Comparison of ENCODE assay signal across 17 mouse cellular contexts in genomic region chr2:144541246-144541645, GRCm38 (mm10). TPM values are rescaled to one million over a fixed set of nuclear protein-coding genes. Genes with fewer than 3 reads are reported as not detected.
DNase-seq lines count a peak whose midpoint lies in the region; ATAC-seq and TF ChIP-seq lines count a peak whose summit lies in the region.
"Had no signal": no experiment of that assay in that cellular context is flagged by ENCODE, and none has a peak within 500 bp of the region (broad histone marks: within the 10 kb centered on the region; RNA-seq: fewer than 3 reads in every experiment).

No protein-coding gene starts in this region.

- TF ChIP-seq EP300 in heart, adult 2 months (IDR thresholded peaks at IDR 0.05; ENCODE audit: insufficient read depth, low read depth, low read length), result no peak

- H3K4me2 ChIP-seq in midbrain, embryonic 14.5 days (ENCODE audit: low read length), result no peak overlapping the region
- H3K4me2 ChIP-seq in midbrain, embryonic 15.5 days, result no peak overlapping the region
- H3K4me2 ChIP-seq: embryonic facial prominence, embryonic 12.5 days; hindbrain, embryonic 13.5 days; limb, embryonic 12.5 days; lung, embryonic 15.5 days had no signal

- peak; percentile 26 for TF ChIP-seq CTCF in heart, adult 2 months (IDR thresholded peaks at IDR 0.05)

- no peak overlapping the region for H3K9ac ChIP-seq in heart, adult 2 months (ENCODE audit: low read depth, low read length)
- no peak overlapping the region for H3K9ac ChIP-seq in midbrain, embryonic 14.5 days (replicated peaks; ENCODE audit: low read length)
- H3K9ac ChIP-seq in midbrain, embryonic 15.5 days, result no peak overlapping the region
- H3K9ac ChIP-seq: embryonic facial prominence, embryonic 12.5 days; hindbrain, embryonic 13.5 days; limb, embryonic 12.5 days; lung, embryonic 15.5 days had no signal

- no peaks in the 10 kb centered on the region for H3K9me3 ChIP-seq in heart, embryonic 10.5 days
- H3K9me3 ChIP-seq in midbrain, embryonic 14.5 days (ENCODE audit: control insufficient read depth, low read length), result no peaks in the 10 kb centered on the region
- H3K9me3 ChIP-seq in midbrain, embryonic 10.5 days (replicated peaks), result no peaks in the 10 kb centered on the region
- no peaks in the 10 kb centered on the region for H3K9me3 ChIP-seq in midbrain, embryonic 15.5 days
- H3K9me3 ChIP-seq: embryonic facial prominence, embryonic 12.5 days; hindbrain, embryonic 13.5 days; limb, embryonic 12.5 days; lung, embryonic 15.5 days had no signal

- ATAC-seq in midbrain, embryonic 14.5 days (ENCODE audit: low FRiP score, low TSS enrichment), result no peak
- peak; percentile 61 for ATAC-seq in activated CD4-positive, CD25-positive, alpha-beta regulatory T cell, adult 4 months
- ATAC-seq in erythroid progenitor cell, adult 5-6 weeks (replicated peaks; ENCODE audit: low FRiP score, poor library complexity, severe bottlenecking), result no peak
- no peak for ATAC-seq in midbrain, embryonic 15.5 days (replicated peaks)
- ATAC-seq: midbrain, embryonic 16.5 days had no signal

- H3K79me2 ChIP-seq in heart, adult 2 months (replicated peaks; ENCODE audit: control insufficient read depth, insufficient read depth, low read length), result no peaks in the 10 kb centered on the region

- TF ChIP-seq POLR2A in heart, adult 2 months (IDR thresholded peaks at IDR 0.05; ENCODE audit: insufficient read depth, low read depth, low read length), result no peak

- WGBS in heart, adult 2 months, result 88% methylated on average over 4 of the region's 4 CpGs
- 90% methylated on average over 4 of the region's 4 CpGs for WGBS in heart, embryonic 10.5 days
- WGBS in midbrain, embryonic 14.5 days, result 90% methylated on average over 4 of the region's 4 CpGs
- WGBS in midbrain, embryonic 10.5 days, result 94% methylated on average over 4 of the region's 4 CpGs
- WGBS in midbrain, embryonic 15.5 days, result 85% methylated on average over 4 of the region's 4 CpGs

- intact Hi-C loops in heart, adult 2 months (cut with DNase I), result loop anchor here (10.0 kb wide), 1 partner anchor 1974 kb away; the partner anchor contains the start of gene Ralgapa2

- H3K36me3 ChIP-seq in heart, adult 2 months (ENCODE audit: control insufficient read depth, insufficient read depth, low read length), result peaks cover 10% of the 10 kb centered on the region
- H3K36me3 ChIP-seq in heart, embryonic 10.5 days, result peaks cover 85% of the 10 kb centered on the region
- peaks cover 83% of the 10 kb centered on the region for H3K36me3 ChIP-seq in midbrain, embryonic 14.5 days (ENCODE audit: control insufficient read depth, insufficient read depth, low read length)
- peaks cover 98% of the 10 kb centered on the region for H3K36me3 ChIP-seq in midbrain, embryonic 10.5 days
- H3K36me3 ChIP-seq in midbrain, embryonic 15.5 days (replicated peaks), result peaks cover 56% of the 10 kb centered on the region

- H3K4me1 ChIP-seq in heart, adult 2 months (ENCODE audit: control insufficient read depth, insufficient read depth, low read length), result no peaks in the 10 kb centered on the region
- no peaks in the 10 kb centered on the region for H3K4me1 ChIP-seq in heart, embryonic 10.5 days
- H3K4me1 ChIP-seq in midbrain, embryonic 14.5 days (ENCODE audit: control insufficient read depth, insufficient read depth, low read length), result no peaks in the 10 kb centered on the region
- H3K4me1 ChIP-seq in midbrain, embryonic 10.5 days, result no peaks in the 10 kb centered on the region
- no peaks in the 10 kb centered on the region for H3K4me1 ChIP-seq in midbrain, embryonic 15.5 days
- H3K4me1 ChIP-seq: embryonic facial prominence, embryonic 12.5 days; hindbrain, embryonic 13.5 days; limb, embryonic 12.5 days; lung, embryonic 15.5 days had no signal

- H3K27ac ChIP-seq in heart, adult 2 months, result no peak overlapping the region
- H3K27ac ChIP-seq in heart, embryonic 10.5 days, result no peak overlapping the region
- no peak overlapping the region for H3K27ac ChIP-seq in midbrain, embryonic 14.5 days (replicated peaks; ENCODE audit: low read depth, low read length)
- H3K27ac ChIP-seq in midbrain, embryonic 10.5 days (replicated peaks), result no peak overlapping the region
- H3K27ac ChIP-seq in midbrain, embryonic 15.5 days, result no peak overlapping the region
- H3K27ac ChIP-seq: embryonic facial prominence, embryonic 12.5 days; hindbrain, embryonic 13.5 days; limb, embryonic 12.5 days; lung, embryonic 15.5 days had no signal

- H3K27me3 ChIP-seq in heart, adult 2 months (ENCODE audit: control insufficient read depth, insufficient read depth, low read length), result no peaks in the 10 kb centered on the region
- H3K27me3 ChIP-seq in heart, embryonic 10.5 days (ENCODE audit: insufficient read depth, poor library complexity, severe bottlenecking), result no peaks in the 10 kb centered on the region
- H3K27me3 ChIP-seq in midbrain, embryonic 14.5 days (ENCODE audit: control insufficient read depth, insufficient read depth, low read length), result no peaks in the 10 kb centered on the region
- no peaks in the 10 kb centered on the region for H3K27me3 ChIP-seq in midbrain, embryonic 10.5 days (ENCODE audit: low read depth, poor library complexity, severe bottlenecking)
- H3K27me3 ChIP-seq in midbrain, embryonic 15.5 days (replicated peaks), result no peaks in the 10 kb centered on the region
- H3K27me3 ChIP-seq: embryonic facial prominence, embryonic 12.5 days; hindbrain, embryonic 13.5 days; limb, embryonic 12.5 days; lung, embryonic 15.5 days had no signal

- DNase-seq in heart, adult 2 months, result no peak
- no peak for DNase-seq in heart, embryonic 10.5 days (ENCODE audit: low spot score)
- DNase-seq in midbrain, embryonic 14.5 days, result peak; percentile 12
- no peak for DNase-seq in midbrain, embryonic 10.5 days (ENCODE audit: low spot score)
- DNase-seq in naive thymus-derived CD4-positive, alpha-beta T cell, adult 2 months (ENCODE audit: low read depth), result peak; percentile 28
- DNase-seq: adrenal gland, postnatal 14 days; cerebellum, adult 11-12 months; gastrocnemius, postnatal 14 days; layer of hippocampus, postnatal 36 days had no signal

- no peak overlapping the region for H3K4me3 ChIP-seq in heart, adult 2 months
- no peak overlapping the region for H3K4me3 ChIP-seq in heart, embryonic 10.5 days
- H3K4me3 ChIP-seq in midbrain, embryonic 14.5 days (replicated peaks; ENCODE audit: low read depth, low read length), result no peak overlapping the region
- H3K4me3 ChIP-seq in midbrain, embryonic 10.5 days, result no peak overlapping the region
- H3K4me3 ChIP-seq in midbrain, embryonic 15.5 days, result no peak overlapping the region
- H3K4me3 ChIP-seq: embryonic facial prominence, embryonic 12.5 days; hindbrain, embryonic 13.5 days; limb, embryonic 12.5 days; lung, embryonic 15.5 days had no signal

RNA-seq across cellular contexts. Expression of gene Rbbp9, which starts 9.4 kb away (rescaled TPM):
- 10 to 100 TPM; 10.4 to 12.1 TPM for total RNA-seq in heart, adult 2 months (2021)
- 7.3 and 11.0 TPM in 2 replicates for polyA plus RNA-seq in heart, adult 2 months (2012; rRNA removed)
- 37.3 and 53.8 TPM in 2 replicates for polyA plus RNA-seq in heart, embryonic 10.5 days (2016; fragmentation: Nextera tagmentation; extraction: Ambion mirVana)
- polyA plus RNA-seq in midbrain, embryonic 14.5 days (2014; fragmentation: Nextera tagmentation; extraction: Ambion mirVana), result 55.6 and 64.4 TPM in 2 replicates
- polyA plus RNA-seq in midbrain, embryonic 10.5 days (2016; fragmentation: Nextera tagmentation; extraction: Ambion mirVana), result 60.4 and 66.4 TPM in 2 replicates
- polyA plus RNA-seq in activated CD4-positive, CD25-positive, alpha-beta regulatory T cell, adult 4 months (2017; shearing (Covaris generic)), result 10 to 100 TPM in 1 of 2 experiments, 1 to 10 TPM in 1; 9.6 to 10.2 TPM
- total RNA-seq in erythroid progenitor cell, adult 5-6 weeks (2015; ENCODE audit: low replicate concordance), result 1.7 and 5.0 TPM in 2 replicates
- total RNA-seq in erythroid progenitor cell, adult 5-6 weeks (2017; ENCODE audit: low replicate concordance), result 0.38 and 2.1 TPM in 2 replicates
- 57.7 and 59.3 TPM in 2 replicates for polyA plus RNA-seq in midbrain, embryonic 15.5 days (2015; fragmentation: Nextera tagmentation; extraction: Ambion mirVana)

RNA-seq across cellular contexts. Expression of gene Polr3f, which starts 13.7 kb away (rescaled TPM):
- total RNA-seq in heart, adult 2 months (2021), result 10 to 100 TPM; 10.4 to 12.1 TPM
- 4.0 and 8.8 TPM in 2 replicates for polyA plus RNA-seq in heart, adult 2 months (2012; rRNA removed)
- polyA plus RNA-seq in heart, embryonic 10.5 days (2016; fragmentation: Nextera tagmentation; extraction: Ambion mirVana), result 23.6 and 24.2 TPM in 2 replicates
- 25.6 and 31.7 TPM in 2 replicates for polyA plus RNA-seq in midbrain, embryonic 14.5 days (2014; fragmentation: Nextera tagmentation; extraction: Ambion mirVana)
- polyA plus RNA-seq in midbrain, embryonic 10.5 days (2016; fragmentation: Nextera tagmentation; extraction: Ambion mirVana), result 32.8 and 34.9 TPM in 2 replicates
- 10 to 100 TPM; 20.3 to 25.2 TPM for polyA plus RNA-seq in activated CD4-positive, CD25-positive, alpha-beta regulatory T cell, adult 4 months (2017; shearing (Covaris generic))
- 5.4 and 9.2 TPM in 2 replicates for total RNA-seq in erythroid progenitor cell, adult 5-6 weeks (2015; ENCODE audit: low replicate concordance)
- total RNA-seq in erythroid progenitor cell, adult 5-6 weeks (2017; ENCODE audit: low replicate concordance), result 3.5 and 15.9 TPM in 2 replicates
- polyA plus RNA-seq in midbrain, embryonic 15.5 days (2015; fragmentation: Nextera tagmentation; extraction: Ambion mirVana), result 25.3 and 27.9 TPM in 2 replicates

RNA-seq across cellular contexts. Expression of gene Dzank1, which starts 14.0 kb away (rescaled TPM):
- total RNA-seq in heart, adult 2 months (2021), result under 1 TPM; 0.63 to 0.66 TPM
- 0.49 and 0.76 TPM in 2 replicates for polyA plus RNA-seq in heart, adult 2 months (2012; rRNA removed)
- polyA plus RNA-seq in heart, embryonic 10.5 days (2016; fragmentation: Nextera tagmentation; extraction: Ambion mirVana), result 0.45 and 0.62 TPM in 2 replicates
- polyA plus RNA-seq in midbrain, embryonic 14.5 days (2014; fragmentation: Nextera tagmentation; extraction: Ambion mirVana), result 13.1 and 16.6 TPM in 2 replicates
- polyA plus RNA-seq in midbrain, embryonic 10.5 days (2016; fragmentation: Nextera tagmentation; extraction: Ambion mirVana), result 1.8 and 2.8 TPM in 2 replicates
- polyA plus RNA-seq in activated CD4-positive, CD25-positive, alpha-beta regulatory T cell, adult 4 months (2017; shearing (Covaris generic)), result under 1 TPM in 1 of 2 experiments, not detected in 1; 0.56 TPM
- total RNA-seq in erythroid progenitor cell, adult 5-6 weeks (2015; ENCODE audit: low replicate concordance), result not detected in 2 replicates
- not detected in 2 replicates for total RNA-seq in erythroid progenitor cell, adult 5-6 weeks (2017; ENCODE audit: low replicate concordance)
- polyA plus RNA-seq in midbrain, embryonic 15.5 days (2015; fragmentation: Nextera tagmentation; extraction: Ambion mirVana), result 17.8 and 20.3 TPM in 2 replicates

RNA-seq across cellular contexts. Expression of gene Sec23b, which starts 14.8 kb away (rescaled TPM):
- 10 to 100 TPM; 22.9 to 23.9 TPM for total RNA-seq in heart, adult 2 months (2021)
- 18.4 and 28.3 TPM in 2 replicates for polyA plus RNA-seq in heart, adult 2 months (2012; rRNA removed)
- 68.4 and 77.7 TPM in 2 replicates for polyA plus RNA-seq in heart, embryonic 10.5 days (2016; fragmentation: Nextera tagmentation; extraction: Ambion mirVana)
- 47.2 and 69.8 TPM in 2 replicates for polyA plus RNA-seq in midbrain, embryonic 14.5 days (2014; fragmentation: Nextera tagmentation; extraction: Ambion mirVana)
- 130 and 137 TPM in 2 replicates for polyA plus RNA-seq in midbrain, embryonic 10.5 days (2016; fragmentation: Nextera tagmentation; extraction: Ambion mirVana)
- 10 to 100 TPM; 73.8 to 87.4 TPM for polyA plus RNA-seq in activated CD4-positive, CD25-positive, alpha-beta regulatory T cell, adult 4 months (2017; shearing (Covaris generic))
- total RNA-seq in erythroid progenitor cell, adult 5-6 weeks (2015; ENCODE audit: low replicate concordance), result 28.9 and 47.6 TPM in 2 replicates
- total RNA-seq in erythroid progenitor cell, adult 5-6 weeks (2017; ENCODE audit: low replicate concordance), result 30.0 and 41.5 TPM in 2 replicates
- polyA plus RNA-seq in midbrain, embryonic 15.5 days (2015; fragmentation: Nextera tagmentation; extraction: Ambion mirVana), result 65.0 and 66.2 TPM in 2 replicates

RNA-seq across cellular contexts. Expression of gene Smim26, which starts 52.6 kb away (rescaled TPM):
- 10 to 100 TPM; 92.0 to 95.7 TPM for total RNA-seq in heart, adult 2 months (2021)
- polyA plus RNA-seq in heart, adult 2 months (2012; rRNA removed), result 25.4 and 38.2 TPM in 2 replicates
- 36.1 and 43.0 TPM in 2 replicates for polyA plus RNA-seq in heart, embryonic 10.5 days (2016; fragmentation: Nextera tagmentation; extraction: Ambion mirVana)
- polyA plus RNA-seq in midbrain, embryonic 14.5 days (2014; fragmentation: Nextera tagmentation; extraction: Ambion mirVana), result 55.4 and 70.5 TPM in 2 replicates
- polyA plus RNA-seq in midbrain, embryonic 10.5 days (2016; fragmentation: Nextera tagmentation; extraction: Ambion mirVana), result 31.6 and 31.9 TPM in 2 replicates
- 10 to 100 TPM; 25.8 to 27.3 TPM for polyA plus RNA-seq in activated CD4-positive, CD25-positive, alpha-beta regulatory T cell, adult 4 months (2017; shearing (Covaris generic))
- total RNA-seq in erythroid progenitor cell, adult 5-6 weeks (2015; ENCODE audit: low replicate concordance), result 7.2 TPM in 1 of 2 replicates, not detected in the other
- not detected in 2 replicates for total RNA-seq in erythroid progenitor cell, adult 5-6 weeks (2017; ENCODE audit: low replicate concordance)
- 53.0 and 53.2 TPM in 2 replicates for polyA plus RNA-seq in midbrain, embryonic 15.5 days (2015; fragmentation: Nextera tagmentation; extraction: Ambion mirVana)

Comparison
In these comparisons a context has a peak if more than half of its experiments do, and no peak if none do; other contexts are left out.
1. DNase-seq: peak in midbrain, embryonic 14.5 days (single experiment) and naive thymus-derived CD4-positive, alpha-beta T cell, adult 2 months (single experiment); none in heart, adult 2 months (0 of 2), heart, embryonic 10.5 days (single experiment) and midbrain, embryonic 10.5 days (single experiment).